Mouse (Mus musculus): Measurements from ENCODE around the gene Pde6d. TPM values are rescaled to one million over a fixed set of nuclear protein-coding genes. Genes with fewer than 3 reads are reported as not detected.

Pde6d gene
- 19.6 TPM for polyA plus RNA-seq (2017; shearing (Covaris generic))

DNA sequence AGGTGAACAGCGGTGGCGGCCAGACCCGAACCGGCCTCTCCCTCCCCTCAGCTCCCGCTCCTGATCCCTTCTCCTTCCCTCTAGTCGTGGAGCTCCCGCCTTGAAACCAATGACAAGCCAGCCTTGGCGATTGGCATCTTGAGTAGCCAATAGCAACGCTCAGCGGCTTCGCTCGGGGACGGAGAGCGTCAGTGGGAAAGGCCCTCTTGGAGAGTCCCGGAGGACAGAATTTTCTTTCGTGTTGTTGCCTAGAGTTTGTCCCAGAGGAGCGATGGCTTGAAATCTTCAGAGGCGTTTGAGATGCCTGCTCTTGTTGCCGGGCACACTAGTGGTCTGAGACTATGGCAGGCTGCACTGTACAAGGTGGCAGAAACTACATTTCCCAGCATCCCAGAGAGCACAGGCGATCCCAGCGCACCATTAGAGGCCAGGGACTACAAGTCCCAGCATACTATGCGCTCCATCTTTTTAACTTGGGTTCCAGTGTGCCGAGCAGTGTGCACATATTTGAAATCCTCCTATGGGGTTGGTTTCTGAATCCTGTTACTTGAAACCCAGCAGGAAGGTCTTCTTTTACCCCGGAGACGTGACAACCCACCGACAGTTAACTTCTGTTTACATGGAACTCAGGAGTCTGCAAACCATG lies at the start of gene Pde6d, which contains the start of gene Cops7b:
Gene Pde6d (minus strand): TSS at position 179 of the 646 bp plus-strand sequence.
Gene Cops7b (plus strand): TSS at position 454 of the 646 bp plus-strand sequence.

GRCm38 (mm10) chr1:86526116-86526788 lies 56.2 kb downstream of the Pde6d start, which contains the start of gene Ptma:
Gene Ptma, plus strand, starts transcription at chr1:86526726.

Other genes starting within 250 kb of the Pde6d start
- 574 TPM for gene Ncl, start 223.2 kb downstream of the Pde6d start, polyA plus RNA-seq (2017; shearing (Covaris generic))
- gene Nmur1, start 156.4 kb downstream of the Pde6d start, polyA plus RNA-seq (2017; shearing (Covaris generic)) = not detected
- not detected for gene Tex44, start 156.3 kb downstream of the Pde6d start, polyA plus RNA-seq (2017; shearing (Covaris generic))
- 1,400 TPM for gene Ptma, start 55.9 kb downstream of the Pde6d start, polyA plus RNA-seq (2017; shearing (Covaris generic))
- 10.4 TPM for gene Cops7b, start 275 bp upstream of the Pde6d start, polyA plus RNA-seq (2017; shearing (Covaris generic))
- gene Nppc, start 87.9 kb upstream of the Pde6d start, polyA plus RNA-seq (2017; shearing (Covaris generic)) = not detected
- 38.6 TPM for gene Dis3l2, start 121.2 kb upstream of the Pde6d start, polyA plus RNA-seq (2017; shearing (Covaris generic))

Data from effector memory CD4-positive, alpha-beta T cell, adult 5 months (primary cell).